Mouse (Mus musculus) Patski (cell line): ENCODE measurements around the gene Impdh1. TPM values are rescaled to one million over a fixed set of nuclear protein-coding genes. Genes with fewer than 3 reads are reported as not detected.
A peak's percentile ranks its signal among the peaks of the same experiment; 100 is the strongest.
"Not testable (repeated sequence)": the region's sequence is repeated elsewhere in the genome, so short reads cannot be mapped to it uniquely, and the experiment has no call there.

Experiments used
- ATAC-seq: fragments of 100-300 bp; one replicate; pipeline ENCODE4 v1.8.0; 2021
- CTCF ChIA-PET: fragments of 350-600 bp; sonication (Branson Sonifier 250); formaldehyde crosslinking; loops from one replicate; lab custom pipeline; 2022; ENCODE audit warnings: inconsistent platforms; lab: Charles Lee
- POLR2A ChIA-PET: fragments of 350-600 bp; sonication (Branson Sonifier 250); formaldehyde crosslinking; loops from one replicate; lab custom pipeline; 2022; ENCODE audit warnings: antibody characterized with exemption, inconsistent platforms; lab: Charles Lee
- DNase-seq: peaks from one replicate; pipeline ENCODE4 v3.0.0-alpha.2; 2011; ENCODE audit warnings: low read depth, low spot score
- H3K27me3 ChIP-seq: fragments of 371-371 bp; one replicate; pipeline ENCODE4 v1.5.1; 2021
- CTCF ChIP-seq: fragments of 100-300 bp; IDR thresholded peaks from one replicate; pipeline ENCODE4 v1.5.1; 2021
- in situ Hi-C: fragments of 300-500 bp; cut with MboI; formaldehyde crosslinking; loops from 3 replicates; pipeline ENCODE4 v1.11.1; 2018; ENCODE audit warnings: low pct_unique_long_range_greater_than_20kb, mixed read lengths
- polyA plus RNA-seq: library from polyadenylated mRNA; unstranded; gene quantifications from one replicate; pipeline ENCODE4 v1.2.3, GENCODE M21; 2021

Gene Impdh1
- polyA plus RNA-seq, 1 experiment from 2014 or later: 28.2 TPM

DNA sequence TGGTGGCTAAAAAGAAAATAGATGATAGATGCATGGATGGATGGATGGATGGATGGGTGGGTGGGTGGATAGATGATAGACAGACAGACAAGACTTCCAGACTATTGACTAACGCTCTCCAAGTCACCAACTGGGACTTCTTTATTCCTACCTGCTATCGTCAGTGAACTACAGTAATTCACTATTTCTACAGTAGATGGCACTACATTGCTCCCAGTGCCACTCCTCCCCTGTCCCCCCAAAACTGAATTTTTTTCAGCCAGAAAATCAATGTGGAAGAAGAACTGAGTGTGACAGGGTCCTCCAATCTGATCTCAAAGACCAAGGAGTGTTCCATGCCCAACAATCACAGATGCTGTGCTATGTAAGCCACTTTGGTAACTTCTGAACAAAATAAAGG is 25.5 kb upstream of the Impdh1 start:
- in situ Hi-C loops: loop anchor here (5.0 kb wide), 3 partner anchors 34 to 74 kb away; partner anchors contain the start of genes Fam71f2 and Rbm28
- peak; percentile 39 for TF ChIP-seq CTCF
- no peak for DNase-seq
- no peak for ATAC-seq
- H3K27me3 ChIP-seq: no peaks in the 10 kb centered on the region
- CTCF ChIA-PET: interaction anchor here (1.0 to 7.2 kb wide), 15 partner anchors 8 to 86 kb away, joined by 3 to 31 read pairs (median 7); partner anchors contain the start of genes Fam71f2, Hilpda and Rbm28
- POLR2A ChIA-PET: no interaction called here

GRCm38 (mm10) chr6:29240806-29241205 is 24.6 kb upstream of the Impdh1 start:
- POLR2A ChIA-PET: no interaction called here
- TF ChIP-seq CTCF: peak; percentile 70
- in situ Hi-C loops: loop anchor here (5.0 kb wide), 3 partner anchors 34 to 74 kb away; partner anchors contain the start of genes Fam71f2 and Rbm28
- H3K27me3 ChIP-seq: no peaks in the 10 kb centered on the region
- CTCF ChIA-PET: interaction anchor here (0.6 to 7.2 kb wide), 23 partner anchors 9 to 87 kb away, joined by 3 to 31 read pairs (median 4); partner anchors contain the start of genes Fam71f2, Hilpda and Rbm28
- peak; percentile 23 for ATAC-seq
- no peak for DNase-seq

DNA sequence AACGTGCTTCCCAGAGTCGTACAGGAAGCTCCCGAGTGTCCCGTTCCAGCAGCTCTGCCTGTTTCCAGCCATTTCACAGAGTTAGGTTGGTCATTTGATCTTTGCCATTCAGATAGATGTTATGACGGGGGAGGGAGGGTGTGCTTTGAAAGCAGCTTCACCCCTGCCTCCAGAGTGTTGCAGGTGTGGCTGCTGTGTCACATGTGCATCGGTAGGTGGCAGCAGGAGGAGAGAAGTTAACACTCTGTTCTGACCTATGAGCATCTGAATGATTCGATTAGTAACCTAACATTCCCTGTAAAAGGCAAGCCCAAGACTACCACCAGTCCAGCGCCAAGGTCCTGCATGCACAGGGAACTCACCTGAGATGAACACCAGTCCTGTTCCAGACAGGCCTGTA is 18.1 kb upstream of the Impdh1 start:
- CTCF ChIA-PET: interaction anchor here (1.0 kb wide), 1 partner anchor 51 kb away, joined by 3 read pairs; no protein-coding TSS in a partner anchor
- peak; percentile 88 for TF ChIP-seq CTCF
- H3K27me3 ChIP-seq: no peaks in the 10 kb centered on the region
- POLR2A ChIA-PET: no interaction called here
- in situ Hi-C loops: no loop called here
- DNase-seq (no peak), ATAC-seq (peak; percentile 44)

- DNase-seq: no peak
- POLR2A ChIA-PET: no interaction called here
- ATAC-seq: no peak
- in situ Hi-C loops: no loop called here
- no peak for TF ChIP-seq CTCF
- CTCF ChIA-PET: no interaction called here
- H3K27me3 ChIP-seq: peaks cover 3% of the 10 kb centered on the region
These were observed 17.5 kb upstream of the Impdh1 start for GRCm38 (mm10) chr6:29233710-29234109.

GRCm38 (mm10) chr6:29232321-29232720 is 16.2 kb upstream of the Impdh1 start:
- no peak for DNase-seq
- peaks cover 3% of the 10 kb centered on the region for H3K27me3 ChIP-seq
- no peak for ATAC-seq
- TF ChIP-seq CTCF: no peak
- ChIA-PET POLR2A (no interaction called here), CTCF (no interaction called here)
- in situ Hi-C loops: no loop called here

GRCm38 (mm10) chr6:29231799-29232198 is 15.6 kb upstream of the Impdh1 start:
- no peak for ATAC-seq
- ChIA-PET POLR2A (no interaction called here), CTCF (no interaction called here)
- DNase-seq: no peak
- TF ChIP-seq CTCF: no peak
- in situ Hi-C loops: no loop called here
- peaks cover 3% of the 10 kb centered on the region for H3K27me3 ChIP-seq

DNA sequence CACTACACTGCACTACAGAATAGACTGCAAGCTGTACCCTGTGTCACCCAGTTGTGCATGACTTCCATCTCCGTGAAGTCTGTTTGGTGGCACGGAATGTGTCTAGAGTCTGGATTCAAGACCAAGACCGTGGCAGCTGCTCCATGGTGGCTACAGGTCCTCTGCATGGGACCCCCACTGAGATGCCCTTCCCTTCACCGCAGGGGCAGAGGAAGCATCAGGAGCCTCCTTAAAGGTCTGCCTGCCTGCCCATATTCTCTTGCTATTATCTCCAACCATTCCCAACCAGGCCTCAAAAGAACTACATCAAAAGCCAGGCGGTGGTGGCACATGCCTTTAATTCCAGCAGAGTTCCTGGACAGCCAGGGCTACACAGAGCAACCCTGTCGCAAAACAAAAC is 14.2 kb upstream of the Impdh1 start:
- no peak for TF ChIP-seq CTCF
- ATAC-seq: no peak
- ChIA-PET CTCF (no interaction called here), POLR2A (no interaction called here)
- DNase-seq: no peak
- in situ Hi-C loops: no loop called here
- H3K27me3 ChIP-seq: peaks cover 3% of the 10 kb centered on the region

DNA sequence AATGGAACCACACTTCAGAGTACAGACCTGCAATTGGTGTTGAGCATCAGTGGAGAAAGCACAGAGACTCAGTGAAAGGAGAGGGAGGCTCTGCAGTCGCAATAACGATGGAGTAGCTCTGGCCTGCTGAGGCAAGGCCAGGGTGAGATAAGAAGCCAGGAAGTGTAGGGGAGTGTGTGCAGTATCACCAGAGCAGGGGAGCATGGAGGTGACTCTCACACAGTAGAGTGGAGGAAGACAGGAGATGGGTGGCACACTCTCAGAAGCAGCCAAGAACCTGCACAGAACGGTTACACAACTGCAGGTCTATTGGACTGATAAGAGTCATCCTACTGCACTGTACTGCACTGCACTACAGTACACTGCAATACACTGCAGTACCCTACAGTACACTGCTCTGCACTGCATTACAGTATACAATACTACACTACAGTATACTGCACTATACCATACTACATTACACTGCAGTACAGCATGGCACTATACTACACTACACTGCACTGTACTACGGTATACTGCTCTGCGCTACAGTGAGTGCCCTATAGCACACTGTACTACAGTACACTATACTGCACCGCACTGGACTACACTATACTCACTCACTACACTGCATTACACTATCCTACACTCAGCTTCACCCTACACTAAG is 13.2 kb upstream of the Impdh1 start:
- ATAC-seq (no peak), DNase-seq (no peak)
- in situ Hi-C loops: no loop called here
- ChIA-PET POLR2A (no interaction called here), CTCF (interaction anchor here (1.2 kb wide), 1 partner anchor 58 kb away, joined by 3 read pairs; no protein-coding TSS in a partner anchor)
- no peak for TF ChIP-seq CTCF
- H3K27me3 ChIP-seq: peaks cover 3% of the 10 kb centered on the region

DNA sequence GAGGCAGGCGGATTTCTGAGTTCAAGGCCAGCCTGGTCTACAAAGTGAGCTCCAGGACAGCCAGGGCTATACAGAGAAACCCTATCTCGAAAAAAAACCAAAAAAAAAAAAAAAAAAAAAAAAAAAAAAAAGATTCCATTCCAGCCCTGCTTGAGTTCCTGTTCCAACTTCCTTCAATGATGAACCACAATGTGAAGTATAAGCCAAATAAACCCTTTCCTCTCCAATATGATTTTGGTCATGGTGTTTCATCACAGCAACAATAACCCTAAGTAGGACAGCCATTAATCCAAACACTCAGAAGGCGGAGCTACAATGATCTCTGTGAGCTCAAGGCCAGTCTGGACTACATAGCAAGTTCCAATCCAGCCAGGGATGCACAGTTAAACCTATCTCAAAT is 1.6 kb upstream of the Impdh1 start:
- in situ Hi-C loops, ATAC-seq, POLR2A ChIA-PET, H3K27me3 ChIP-seq, DNase-seq: not testable (repeated sequence)
- CTCF ChIA-PET: interaction anchor here (1.0 kb wide), 1 partner anchor 18 kb away, joined by 3 read pairs; no protein-coding TSS in a partner anchor

GRCm38 (mm10) chr6:29215181-29215580 is 983 bp downstream of the Impdh1 start:
- in situ Hi-C loops: no loop called here
- DNase-seq: no peak
- H3K27me3 ChIP-seq: peaks cover 3% of the 10 kb centered on the region
- POLR2A ChIA-PET: no interaction called here
- TF ChIP-seq CTCF: no peak
- ATAC-seq: no peak
- CTCF ChIA-PET: interaction anchor here (1.0 kb wide), 2 partner anchors 17 to 20 kb away, joined by 3 read pairs; no protein-coding TSS in a partner anchor

- POLR2A ChIA-PET: interaction anchor here (0.6 kb wide), 1 partner anchor 753 kb away, joined by 6 read pairs; no protein-coding TSS in a partner anchor
- in situ Hi-C loops: no loop called here
- DNase-seq (no peak), ATAC-seq (no peak)
- CTCF ChIA-PET: interaction anchor here (1.0 kb wide), 1 partner anchor 17 kb away, joined by 3 read pairs; no protein-coding TSS in a partner anchor
- H3K27me3 ChIP-seq: peaks cover 3% of the 10 kb centered on the region
- TF ChIP-seq CTCF: no peak
These were observed 1.4 kb downstream of the Impdh1 start for GRCm38 (mm10) chr6:29214776-29215175.
